Mouse (Mus musculus): ENCODE results near the gene Gm20388. TPM values are rescaled to one million over a fixed set of nuclear protein-coding genes. Genes with fewer than 3 reads are reported as not detected.
"Not testable (repeated sequence)": the region's sequence is repeated elsewhere in the genome, so short reads cannot be mapped to it uniquely, and the experiment has no call there.

Gm20388 gene
- total RNA-seq, 2 experiments from 2014 or later: 10.3 to 10.6 TPM

DNA sequence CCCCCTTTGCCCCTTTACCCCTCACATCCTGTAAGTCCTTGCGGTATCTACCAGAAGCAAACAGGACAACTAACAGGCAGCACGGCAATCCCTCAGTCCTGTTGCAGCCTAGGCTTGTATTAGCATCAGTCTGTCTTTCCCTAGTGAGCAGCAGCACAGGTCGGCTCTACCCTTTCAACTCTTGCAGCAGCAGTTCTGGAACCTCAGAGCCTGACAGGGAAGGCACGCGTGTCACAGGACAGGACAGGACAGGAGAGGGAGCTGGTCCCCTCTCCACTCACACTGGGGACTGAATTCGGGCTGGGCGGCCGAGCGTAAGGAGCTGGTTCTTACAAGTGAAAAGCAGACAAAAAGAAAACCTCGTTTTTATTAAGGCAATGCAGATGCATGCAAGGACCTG is 3986.1 kb downstream of the Gm20388 start:
- intact Hi-C loops (cut with DNase I): no loop called here
- DNase-seq (ENCODE audit: low spot score in 2 of 2): no peak

- no peak for DNase-seq (ENCODE audit: low spot score in 2 of 2)
- intact Hi-C loops (cut with DNase I): no loop called here
Measured at GRCm38 (mm10) chr8:123898576-123898975, 3987.9 kb downstream of the Gm20388 start.

DNA sequence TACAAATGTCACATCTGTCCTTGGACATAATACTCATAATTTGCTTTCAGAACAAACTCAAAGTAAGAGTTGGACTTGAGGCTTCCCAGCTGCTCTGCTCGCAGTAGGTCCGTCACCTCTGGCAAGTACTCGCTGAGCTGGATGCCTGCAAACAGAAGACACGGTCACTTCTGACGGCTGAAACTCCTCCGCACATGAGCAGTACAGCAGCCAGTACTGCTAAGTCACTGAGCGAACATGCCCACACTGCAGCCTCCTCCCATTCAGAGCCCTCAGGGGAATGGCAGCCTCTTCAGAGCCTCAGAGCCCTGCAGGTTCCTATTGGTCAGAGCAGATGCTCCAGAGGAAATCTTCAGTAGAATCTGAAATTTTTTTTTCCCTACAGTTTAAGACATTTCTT is 3988.7 kb downstream of the Gm20388 start:
- no peak for DNase-seq (ENCODE audit: low spot score in 2 of 2)
- intact Hi-C loops (cut with DNase I): no loop called here

DNA sequence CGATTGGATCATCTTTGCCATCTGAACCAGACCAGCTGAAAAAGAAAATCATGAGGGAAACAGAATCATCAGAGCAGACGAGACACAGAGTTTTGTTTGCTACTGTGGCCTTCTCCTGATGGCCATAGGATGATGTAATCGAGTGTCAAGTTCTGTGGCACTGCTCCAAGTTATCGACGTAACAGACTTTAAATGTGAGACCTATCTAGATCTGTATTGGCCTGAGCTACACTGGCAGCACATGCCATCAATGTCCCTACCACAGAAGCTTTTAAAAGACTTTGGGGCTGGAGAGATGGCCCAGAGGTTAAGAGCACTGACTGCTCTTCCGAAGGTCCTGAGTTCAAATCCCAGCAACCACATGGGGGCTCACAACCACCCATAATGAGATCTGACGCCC is 3992.0 kb downstream of the Gm20388 start:
- no peak for DNase-seq (ENCODE audit: low spot score in 2 of 2)
- intact Hi-C loops (cut with DNase I): no loop called here

DNA sequence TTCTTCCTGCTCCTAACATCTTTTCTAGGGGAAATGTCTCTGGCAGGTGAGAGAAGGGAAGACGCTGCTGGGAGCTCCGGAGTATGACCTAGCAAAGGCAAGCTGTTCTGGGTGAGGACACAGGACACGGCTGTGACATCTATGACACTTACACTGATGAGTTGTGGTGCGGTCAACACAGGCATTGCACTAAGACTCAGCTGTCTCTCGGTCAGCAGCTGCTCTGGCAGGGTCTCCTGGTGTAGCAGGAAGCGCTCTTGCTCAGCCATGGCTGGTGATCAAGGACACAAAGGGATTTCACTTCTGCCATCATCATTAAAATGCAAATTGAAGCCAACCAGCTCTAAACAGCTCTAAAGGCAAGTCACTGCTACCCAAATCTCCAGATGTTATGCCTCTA is 3997.0 kb downstream of the Gm20388 start:
- DNase-seq (ENCODE audit: low spot score in 2 of 2): no peak
- intact Hi-C loops (cut with DNase I): no loop called here

GRCm38 (mm10) chr8:123912265-123912664 is 4001.6 kb downstream of the Gm20388 start:
- peak; percentile 47 to 66 for DNase-seq (ENCODE audit: low spot score in 2 of 2)
- intact Hi-C loops (cut with DNase I): no loop called here

GRCm38 (mm10) chr8:123914635-123915034 is 4004.0 kb downstream of the Gm20388 start:
- DNase-seq (ENCODE audit: low spot score in 2 of 2): no peak
- intact Hi-C loops (cut with DNase I): no loop called here

DNA sequence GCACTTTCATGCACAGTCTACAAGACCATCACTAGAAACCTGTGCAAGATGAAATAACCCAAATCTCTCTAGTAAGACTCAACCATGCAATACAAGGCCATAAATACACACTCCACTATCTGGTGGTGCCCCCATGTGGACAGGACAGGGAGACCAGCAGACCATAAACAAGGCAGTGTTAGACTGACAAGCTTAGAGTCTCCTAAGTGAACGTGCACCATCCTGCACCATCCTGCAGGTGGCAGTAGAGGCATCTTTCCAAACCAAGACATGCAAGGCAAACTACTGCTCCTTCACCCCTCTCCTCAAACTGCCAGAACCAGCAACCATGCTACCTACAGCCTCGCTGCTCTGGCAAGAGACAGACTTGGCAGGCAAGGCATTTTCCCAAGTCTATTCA is 4014.1 kb downstream of the Gm20388 start:
- DNase-seq (ENCODE audit: low spot score in 2 of 2): peak; percentile 81 to 86
- intact Hi-C loops (cut with DNase I): loop anchor here (1.0 to 10.0 kb wide), 2 partner anchors 134 to 420 kb away; no protein-coding TSS in a partner anchor

GRCm38 (mm10) chr8:123925671-123926070 is 4015.0 kb downstream of the Gm20388 start:
- intact Hi-C loops (cut with DNase I): loop anchor here (1.0 to 10.0 kb wide), 2 partner anchors 135 to 419 kb away; no protein-coding TSS in a partner anchor
- no peak for DNase-seq (ENCODE audit: low spot score in 2 of 2)

GRCm38 (mm10) chr8:123929026-123929425 is 4018.4 kb downstream of the Gm20388 start:
- intact Hi-C loops (cut with DNase I): loop anchor here (10.0 kb wide), 1 partner anchor 416 kb away; no protein-coding TSS in a partner anchor
- DNase-seq (ENCODE audit: low spot score in 2 of 2): no peak

DNA sequence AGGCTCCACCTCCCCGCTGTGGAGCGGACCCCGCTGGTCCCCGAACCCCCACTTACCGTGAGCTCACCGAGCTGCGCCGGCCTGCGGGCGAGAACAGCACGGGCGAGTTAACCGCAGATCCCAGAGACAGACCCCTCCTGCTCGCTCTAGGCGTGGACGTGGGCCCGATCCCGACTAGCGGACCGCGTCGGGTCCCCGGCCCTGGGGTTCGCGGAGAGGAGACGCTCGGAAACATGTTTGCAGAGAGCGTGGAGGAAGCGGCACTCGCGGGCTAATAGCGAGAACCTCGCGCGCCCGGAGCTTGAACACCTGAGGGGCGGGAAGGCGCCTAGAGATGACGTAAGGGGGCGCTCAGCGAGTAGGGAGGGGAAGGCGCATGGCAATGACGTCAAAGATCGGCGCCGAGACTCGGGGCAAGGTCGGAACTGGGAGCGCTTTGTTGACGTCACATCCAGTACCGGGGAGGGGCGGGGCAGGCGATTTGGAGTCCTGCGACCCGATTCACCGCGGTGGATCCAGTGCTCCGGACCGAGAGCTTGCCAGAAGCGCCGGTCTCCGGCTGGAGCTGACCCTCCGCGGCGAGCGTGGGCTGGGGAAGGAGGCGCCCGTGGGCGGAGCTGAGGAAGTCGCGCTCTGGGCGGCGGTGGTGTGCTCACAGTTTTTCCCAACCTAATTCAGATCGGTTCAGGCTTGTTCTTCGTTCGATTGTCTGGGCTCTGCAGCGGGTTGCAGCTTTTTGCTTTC is 4038.5 kb downstream of the Gm20388 start, which contains the start of gene Nup133:
Nup133 (minus strand) TSS at position 324 of the 744 bp plus-strand sequence.
- intact Hi-C loops (cut with DNase I): loop anchor here (5.0 kb wide), 1 partner anchor 73 kb away; the partner anchor contains the start of genes Taf5l and Urb2
- peak; percentile 99 to 100 for DNase-seq (ENCODE audit: low spot score in 2 of 2)

DNA sequence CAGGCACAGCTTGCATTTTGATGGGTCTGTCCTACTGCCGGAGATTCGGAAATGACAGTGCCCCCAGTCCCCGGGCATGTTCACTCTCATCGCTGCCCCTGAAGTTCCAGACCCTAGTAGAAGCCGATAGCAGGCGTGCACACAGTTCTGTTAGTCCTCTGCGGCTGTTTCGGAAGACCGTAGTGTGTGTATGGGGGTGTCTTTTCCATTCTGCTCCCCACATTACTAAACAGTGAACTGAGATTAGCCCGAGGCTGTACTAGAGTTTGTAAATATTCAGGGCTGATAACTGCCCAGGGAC is 4039.0 kb downstream of the Gm20388 start:
- intact Hi-C loops (cut with DNase I): loop anchor here (5.0 kb wide), 1 partner anchor 73 kb away; the partner anchor contains the start of genes Taf5l and Urb2
- no peak for DNase-seq (ENCODE audit: low spot score in 2 of 2)

GRCm38 (mm10) chr8:123950077-123950802 is 4039.6 kb downstream of the Gm20388 start:
- DNase-seq (ENCODE audit: low spot score in 2 of 2): peak in 1 of 2 experiments; percentile 38
- intact Hi-C loops (cut with DNase I): no loop called here

DNA sequence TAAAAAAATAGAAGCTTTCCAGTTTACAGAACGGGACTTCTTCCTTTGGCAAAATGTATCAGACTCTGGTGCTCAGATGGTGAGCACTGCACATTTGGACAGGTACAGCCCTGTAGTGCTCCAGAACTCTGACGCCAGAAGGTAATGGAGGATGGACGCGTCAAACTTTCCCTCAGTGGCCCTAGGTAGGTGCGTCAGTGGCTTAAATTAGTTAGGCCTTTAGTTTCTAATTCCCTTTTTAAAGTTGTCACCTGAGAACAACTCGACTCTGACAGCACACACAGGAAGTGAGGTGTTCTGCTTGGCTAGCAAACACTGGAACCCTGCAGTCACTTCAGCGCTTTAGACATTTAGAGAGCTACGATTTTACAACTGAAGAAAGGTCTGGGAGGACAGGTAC is 4043.0 kb downstream of the Gm20388 start:
- DNase-seq (ENCODE audit: low spot score in 2 of 2): no peak
- intact Hi-C loops (cut with DNase I): no loop called here

GRCm38 (mm10) chr8:123954246-123954645 is 4043.6 kb downstream of the Gm20388 start:
- intact Hi-C loops (cut with DNase I): no loop called here
- DNase-seq (ENCODE audit: low spot score in 2 of 2): no peak

DNA sequence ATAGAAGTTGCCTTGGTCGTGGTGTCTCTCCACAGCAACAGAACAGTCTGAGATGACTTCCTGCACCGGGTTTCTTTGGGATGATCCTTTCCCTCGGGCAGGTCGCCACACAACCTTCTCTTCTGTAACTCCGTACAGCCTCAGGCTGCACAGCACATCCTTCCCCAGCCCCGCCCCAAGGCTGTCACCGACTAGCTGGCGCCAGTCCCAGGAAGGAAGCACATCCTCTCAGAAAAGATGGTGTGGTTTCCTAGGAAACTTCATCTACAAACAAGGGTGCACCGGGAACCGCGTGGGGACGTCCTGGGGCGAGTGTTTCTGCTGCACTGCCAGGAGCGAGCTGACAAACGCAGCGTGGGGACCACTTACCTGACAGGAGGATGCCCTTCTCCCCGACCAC is 4047.5 kb downstream of the Gm20388 start:
- intact Hi-C loops (cut with DNase I): no loop called here
- peak; percentile 32 to 45 for DNase-seq (ENCODE audit: low spot score in 2 of 2)

- DNase-seq (ENCODE audit: low spot score in 2 of 2): no peak
- intact Hi-C loops (cut with DNase I): no loop called here
Measured at GRCm38 (mm10) chr8:123959473-123959872, 4048.8 kb downstream of the Gm20388 start.

DNA sequence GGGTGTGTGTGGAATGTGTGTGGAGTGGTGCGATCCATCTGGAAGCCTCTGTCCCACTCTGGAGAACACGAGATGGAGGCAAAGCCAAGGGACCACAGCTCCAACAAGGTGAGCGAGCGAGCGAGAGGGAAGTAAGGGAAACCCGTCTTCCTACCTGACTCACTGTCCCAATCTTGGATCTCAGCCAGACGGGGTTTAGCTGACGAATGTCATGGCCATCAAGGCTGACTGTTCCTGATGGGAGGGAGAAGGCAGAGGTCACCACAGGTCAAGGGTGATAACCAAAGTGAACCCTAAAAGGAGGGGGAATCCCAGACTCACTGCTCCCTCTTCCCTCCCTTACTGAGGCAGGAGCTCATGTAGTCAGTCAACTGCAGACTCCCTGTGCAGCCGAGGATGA is 4049.4 kb downstream of the Gm20388 start:
- intact Hi-C loops (cut with DNase I): no loop called here

GRCm38 (mm10) chr8:123960556-123960955 is 4049.9 kb downstream of the Gm20388 start:
- DNase-seq (ENCODE audit: low spot score in 2 of 2); intact Hi-C loops (cut with DNase I): not testable (repeated sequence)

More for the DNA sequence above, 4049.4 kb downstream of the Gm20388 start:
- no peak for DNase-seq (ENCODE audit: low spot score in 2 of 2)

DNA sequence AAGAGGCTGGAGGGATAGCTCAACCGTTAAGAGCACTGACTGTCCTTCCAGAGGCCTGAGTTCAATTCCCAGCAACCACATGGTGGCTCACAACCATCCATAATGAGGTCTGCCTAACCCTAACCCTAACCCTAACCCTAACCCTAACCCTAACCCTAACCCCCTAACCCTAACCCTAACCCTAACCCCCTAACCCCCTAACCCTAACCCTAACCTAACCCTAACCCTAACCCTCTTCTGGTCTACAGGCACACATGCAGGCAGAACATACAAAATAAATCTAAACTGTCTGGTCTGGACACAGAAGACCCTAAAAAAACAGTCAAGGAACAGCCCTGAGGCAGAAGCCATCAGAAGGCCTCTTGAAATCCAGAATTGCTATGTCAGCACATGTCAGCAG is 4050.7 kb downstream of the Gm20388 start:
- intact Hi-C loops (cut with DNase I): no loop called here
- no peak for DNase-seq (ENCODE audit: low spot score in 2 of 2)

DNA sequence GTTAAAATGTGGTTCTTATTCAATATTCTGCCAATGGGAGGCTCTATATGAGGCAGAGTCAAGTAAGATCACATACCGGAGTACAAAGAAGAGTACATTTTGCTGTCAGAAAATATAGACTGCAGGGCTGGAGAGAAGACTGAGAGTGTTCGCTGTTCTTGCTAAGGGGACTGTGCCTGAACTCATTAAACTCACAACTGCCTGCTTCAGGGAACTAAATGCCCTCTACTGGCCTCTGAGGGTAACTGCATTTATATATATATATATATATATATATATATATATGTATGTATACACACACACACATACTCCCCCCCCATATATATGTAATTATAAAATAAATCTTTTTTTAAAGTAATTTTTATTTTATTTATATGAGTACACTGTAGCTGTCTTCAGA is 4056.3 kb downstream of the Gm20388 start:
- intact Hi-C loops (cut with DNase I): no loop called here
- no peak for DNase-seq (ENCODE audit: low spot score in 2 of 2)
